In the genomic region with DNA sequence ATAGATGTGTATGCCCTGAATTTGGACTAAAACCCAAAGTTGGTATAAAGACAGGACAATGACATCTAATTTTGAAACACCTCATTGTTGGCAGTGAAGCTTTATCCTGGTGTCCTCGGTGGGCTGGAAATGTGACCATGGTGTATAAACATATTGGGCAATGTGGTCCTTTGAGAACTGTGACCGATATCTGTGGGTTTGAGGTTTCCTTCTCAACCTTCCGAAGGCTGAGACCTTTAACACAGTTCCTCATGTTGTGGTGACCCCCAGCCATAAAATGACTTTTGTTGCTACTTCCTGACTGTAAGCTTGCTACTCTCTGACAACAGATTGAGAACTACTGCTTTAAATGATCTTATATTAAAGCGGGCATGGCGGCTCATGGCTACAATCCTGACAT, we compare ENCODE assay signal across 27 mouse cellular contexts. TPM values are rescaled to one million over a fixed set of nuclear protein-coding genes. Genes with fewer than 3 reads are reported as not detected.
DNase-seq lines count a peak whose midpoint lies in the region; ATAC-seq lines count a peak whose summit lies in the region.
"Had no signal": no experiment of that assay in that cellular context is flagged by ENCODE, and none has a peak within 500 bp of the region (broad histone marks: within the 10 kb centered on the region; RNA-seq: fewer than 3 reads in every experiment).

No protein-coding gene starts in this region.

- ATAC-seq in neutrophil, adult 5-6 weeks (ENCODE audit: extremely low read depth, insufficient number of reproducible peaks, low FRiP score, poor library complexity, severe bottlenecking), result peak; percentile 35; the same call in 1 of the 2 replicates
- ATAC-seq: forebrain, postnatal 0 days; intestine, embryonic 16.5 days; midbrain, embryonic 16.5 days had no signal

- WGBS in macrophage (ENCODE audit: missing documents), result 3% methylated on average over 5 of the region's 5 CpGs
- 93% methylated on average over 5 of the region's 5 CpGs for WGBS in limb, embryonic 10.5 days

- H3K4me3 ChIP-seq in macrophage (ENCODE audit: inconsistent target), result no peak overlapping the region
- H3K4me3 ChIP-seq in limb, embryonic 10.5 days, result no peak overlapping the region
- H3K4me3 ChIP-seq: embryonic facial prominence, embryonic 10.5 days; embryonic facial prominence, embryonic 15.5 days; forebrain, embryonic 12.5 days; hindbrain, embryonic 13.5 days; liver, embryonic 15.5 days; lung, embryonic 15.5 days; myocyte; neural tube, embryonic 12.5 days had no signal

- peaks cover 89% of the 10 kb centered on the region for H3K79me2 ChIP-seq in macrophage (ENCODE audit: inconsistent target)

- H3K4me1 ChIP-seq in limb, embryonic 10.5 days, result no peaks in the 10 kb centered on the region
- H3K4me1 ChIP-seq: embryonic facial prominence, embryonic 10.5 days; embryonic facial prominence, embryonic 15.5 days; forebrain, embryonic 12.5 days; hindbrain, embryonic 13.5 days; lung, embryonic 15.5 days; neural tube, embryonic 12.5 days had no signal

- no peaks in the 10 kb centered on the region for H3K27me3 ChIP-seq in limb, embryonic 10.5 days (ENCODE audit: low read depth, poor library complexity, severe bottlenecking)
- H3K27me3 ChIP-seq: embryonic facial prominence, embryonic 15.5 days; hindbrain, embryonic 13.5 days; liver, embryonic 15.5 days; lung, embryonic 15.5 days; neural tube, embryonic 12.5 days had no signal

- H3K27ac ChIP-seq in macrophage, result peak overlapping the region; percentile 75
- H3K27ac ChIP-seq in limb, embryonic 10.5 days, result no peak overlapping the region
- H3K27ac ChIP-seq: embryonic facial prominence, embryonic 10.5 days; embryonic facial prominence, embryonic 15.5 days; forebrain, embryonic 12.5 days; hindbrain, embryonic 13.5 days; liver, embryonic 15.5 days; lung, embryonic 15.5 days; neural tube, embryonic 12.5 days had no signal

- peak; percentile 83 for DNase-seq in heart, adult 11 months
- DNase-seq in heart, adult 9 months (ENCODE audit: low spot score in 2 of 2), result no peak
- peak; percentile 29 to 51 for DNase-seq in spleen, postnatal 36 days (ENCODE audit: low spot score in 2 of 2)
- no peak for DNase-seq in spleen, postnatal 10 days (ENCODE audit: low spot score in 2 of 2)
- no peak for DNase-seq in kidney, adult 18-20 months
- DNase-seq in limb, embryonic 10.5 days (ENCODE audit: low spot score), result no peak
- DNase-seq: adrenal gland, postnatal 25 days; cerebellum, adult 2 months; cerebellum, postnatal 14 days; forebrain, postnatal 0 days; heart, postnatal 36 days; kidney, adult 9 months; kidney, postnatal 10 days; retina, postnatal 1 day; right cerebral cortex, postnatal 25 days had no signal

- H3K36me3 ChIP-seq in macrophage (ENCODE audit: inconsistent target), result peaks cover 28% of the 10 kb centered on the region
- no peaks in the 10 kb centered on the region for H3K36me3 ChIP-seq in limb, embryonic 10.5 days
- H3K36me3 ChIP-seq: embryonic facial prominence, embryonic 10.5 days; embryonic facial prominence, embryonic 15.5 days; forebrain, embryonic 12.5 days; hindbrain, embryonic 13.5 days; liver, embryonic 15.5 days; lung, embryonic 15.5 days; neural tube, embryonic 12.5 days had no signal

- H3K9me3 ChIP-seq in limb, embryonic 10.5 days (replicated peaks), result no peaks in the 10 kb centered on the region
- H3K9me3 ChIP-seq: embryonic facial prominence, embryonic 10.5 days; embryonic facial prominence, embryonic 15.5 days; forebrain, embryonic 12.5 days; hindbrain, embryonic 13.5 days; liver, embryonic 15.5 days; lung, embryonic 15.5 days; neural tube, embryonic 12.5 days had no signal

RNA-seq across cellular contexts. Expression of gene C5ar2, which starts 6.7 kb away (rescaled TPM):
- total RNA-seq in macrophage (2018; cell fraction: chromatin; rRNA removed), result 1 to 10 TPM; 1.3 to 9.4 (median 4.6) TPM
- total RNA-seq in macrophage (2018; cell fraction: cytosol; rRNA removed), result 1 to 10 TPM; 2.3 to 7.1 (median 4.2) TPM
- total RNA-seq in macrophage (2018; cell fraction: nucleus; rRNA removed), result 10 to 100 TPM in 8 of 26 experiments, 1 to 10 TPM in 18; 4.5 to 18.7 (median 8.2) TPM
- polyA plus RNA-seq in macrophage (2018), result 5.3 to 5.8 TPM (median 5.7 TPM) in 3 replicates
- 74.4 and 76.5 TPM in 2 replicates for total RNA-seq in neutrophil, adult 5-6 weeks (2017)
- 0.04 TPM in 1 of 2 replicates, not detected in the other for polyA plus RNA-seq in limb, embryonic 10.5 days (2016; fragmentation: Nextera tagmentation; extraction: Ambion mirVana)
- polyA plus RNA-seq: forebrain, embryonic 12.5 days; myocyte had no signal

RNA-seq across cellular contexts. Expression of gene C5ar1, which starts 8.7 kb away (rescaled TPM):
- total RNA-seq in macrophage (2018; cell fraction: chromatin; rRNA removed), result 100 to 1,000 TPM in 11 of 26 experiments, 10 to 100 TPM in 15; 18.9 to 297 (median 75.1) TPM
- 100 to 1,000 TPM; 105 to 683 (median 289) TPM for total RNA-seq in macrophage (2018; cell fraction: cytosol; rRNA removed)
- total RNA-seq in macrophage (2018; cell fraction: nucleus; rRNA removed), result 100 to 1,000 TPM; 102 to 954 (median 358) TPM
- 254 to 928 TPM (median 285 TPM) in 3 replicates for polyA plus RNA-seq in macrophage (2018)
- 119 and 133 TPM in 2 replicates for total RNA-seq in neutrophil, adult 5-6 weeks (2017)
- polyA plus RNA-seq in limb, embryonic 10.5 days (2016; fragmentation: Nextera tagmentation; extraction: Ambion mirVana), result 0.41 and 0.76 TPM in 2 replicates
- polyA plus RNA-seq: myocyte had no signal

RNA-seq across cellular contexts. Expression of gene Inafm1, which starts 22.7 kb away (rescaled TPM):
- total RNA-seq in macrophage (2018; cell fraction: chromatin; rRNA removed), result 10 to 100 TPM; 11.6 to 72.8 (median 39.4) TPM
- total RNA-seq in macrophage (2018; cell fraction: cytosol; rRNA removed), result 10 to 100 TPM in 4 of 26 experiments, 1 to 10 TPM in 22; 5.9 to 11.6 (median 8.4) TPM
- total RNA-seq in macrophage (2018; cell fraction: nucleus; rRNA removed), result 10 to 100 TPM; 10.3 to 35.9 (median 25.5) TPM
- polyA plus RNA-seq in macrophage (2018), result 1.9 to 10.1 TPM (median 7.4 TPM) in 3 replicates
- total RNA-seq in neutrophil, adult 5-6 weeks (2017), result 10.1 and 13.2 TPM in 2 replicates
- 5.4 and 7.4 TPM in 2 replicates for polyA plus RNA-seq in limb, embryonic 10.5 days (2016; fragmentation: Nextera tagmentation; extraction: Ambion mirVana)

RNA-seq across cellular contexts. Expression of gene Dhx34, which starts 28.9 kb away (rescaled TPM):
- total RNA-seq in macrophage (2018; cell fraction: chromatin; rRNA removed), result 10 to 100 TPM; 11.2 to 62.8 (median 36.9) TPM
- 10 to 100 TPM; 12.6 to 26.7 (median 21.6) TPM for total RNA-seq in macrophage (2018; cell fraction: cytosol; rRNA removed)
- total RNA-seq in macrophage (2018; cell fraction: nucleus; rRNA removed), result 10 to 100 TPM; 12.5 to 46.6 (median 31.2) TPM
- 11.6 to 20.4 TPM (median 18.5 TPM) in 3 replicates for polyA plus RNA-seq in macrophage (2018)
- 12.5 and 12.9 TPM in 2 replicates for total RNA-seq in neutrophil, adult 5-6 weeks (2017)
- 19.8 and 20.0 TPM in 2 replicates for polyA plus RNA-seq in limb, embryonic 10.5 days (2016; fragmentation: Nextera tagmentation; extraction: Ambion mirVana)

RNA-seq across cellular contexts. Expression of gene Ccdc9, which starts 35.9 kb away (rescaled TPM):
- total RNA-seq in macrophage (2018; cell fraction: chromatin; rRNA removed), result 100 to 1,000 TPM; 304 to 896 (median 675) TPM
- 10 to 100 TPM; 52.8 to 97.2 (median 73.4) TPM for total RNA-seq in macrophage (2018; cell fraction: cytosol; rRNA removed)
- 100 to 1,000 TPM; 161 to 339 (median 237) TPM for total RNA-seq in macrophage (2018; cell fraction: nucleus; rRNA removed)
- 99.0 to 183 TPM (median 120 TPM) in 3 replicates for polyA plus RNA-seq in macrophage (2018)
- 143 and 164 TPM in 2 replicates for total RNA-seq in neutrophil, adult 5-6 weeks (2017)
- polyA plus RNA-seq in limb, embryonic 10.5 days (2016; fragmentation: Nextera tagmentation; extraction: Ambion mirVana), result 36.3 and 36.8 TPM in 2 replicates

Comparison
In these comparisons a context has a peak if more than half of its experiments do, and no peak if none do; other contexts are left out.
1. DNase-seq: peak in heart, adult 11 months (single experiment) and spleen, postnatal 36 days (2 of 2); none in heart, adult 9 months (0 of 2), spleen, postnatal 10 days (0 of 2), kidney, adult 18-20 months (single experiment) and limb, embryonic 10.5 days (single experiment).
2. RNA of gene C5ar1, which starts 8.7 kb away (polyA plus RNA-seq): 254 to 928 TPM in macrophage; 0.41 to 0.76 TPM in limb, embryonic 10.5 days; every median in the first group is over 100 times any median in the second.